Mouse (Mus musculus) ovary, adult 2 months (tissue): ENCODE measurements around the gene Gm49340. TPM values are rescaled to one million over a fixed set of nuclear protein-coding genes. Genes with fewer than 3 reads are reported as not detected.

Source experiments
- polyA plus RNA-seq: library from polyadenylated mRNA; depleted of rRNA; stranded (reverse); fragments of >200 nt; gene quantifications from 2 replicates; pipeline ENCODE4 v1.2.3, GENCODE M21; 2012; rRNA removed

The Gm49340 gene
- not detected in 2 replicates for polyA plus RNA-seq

DNA sequence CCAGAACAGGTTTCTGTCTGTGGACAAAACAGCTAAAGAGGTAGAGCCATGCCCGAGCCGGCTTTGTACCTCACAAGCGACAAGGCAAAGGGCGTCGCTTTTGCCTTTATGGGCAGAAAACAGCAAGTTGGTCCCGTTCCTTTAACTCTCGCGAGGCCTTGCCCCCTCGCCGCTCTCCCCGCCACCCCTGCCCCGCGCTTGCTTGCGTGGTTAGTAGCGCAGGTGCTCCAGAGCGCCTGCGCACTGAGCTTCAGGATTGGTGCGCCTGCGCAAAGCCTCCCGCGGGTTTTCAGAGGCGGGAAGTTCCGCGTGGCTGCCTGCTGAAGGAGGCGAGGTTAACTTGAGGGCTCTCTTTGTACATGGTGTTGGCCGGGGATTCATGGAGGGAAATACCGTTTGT, at the start of gene Gm49340, which contains the start of the genes Aspa and Spata22:
Gene Gm49340, plus strand, starts transcription at position 300 of the 400 bp plus-strand sequence.
Gene Aspa, minus strand, starts transcription at position 155 of the 400 bp plus-strand sequence.
Gene Spata22, plus strand, starts transcription at position 300 of the 400 bp plus-strand sequence.

GRCm38 (mm10) chr11:73350483-73350882, 20.9 kb downstream of the Gm49340 start, which contains the start of gene Olfr20:
Olfr20 (plus strand) TSS chr11:73350783.

DNA sequence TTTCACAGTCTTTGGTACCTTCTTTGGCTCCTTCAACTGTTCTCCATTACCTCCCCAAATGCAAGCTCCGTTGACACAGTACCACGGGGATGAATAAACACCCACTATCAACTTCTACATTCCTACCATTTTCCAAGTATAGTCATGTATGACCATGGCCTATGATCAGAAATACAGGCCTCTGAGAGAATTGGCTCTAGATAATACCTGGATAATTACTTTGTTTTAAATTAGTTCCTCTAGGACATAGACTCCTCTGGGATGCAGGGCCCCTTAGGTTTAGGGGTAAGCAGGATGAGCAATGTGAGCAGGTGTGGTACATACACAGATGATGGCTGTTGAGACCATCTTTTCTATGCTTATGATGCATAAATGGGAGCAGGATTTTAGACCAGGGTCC, 41.4 kb downstream of the Gm49340 start, which contains the start of gene Olfr376:
Gene Olfr376, plus strand, starts transcription at position 301 of the 400 bp plus-strand sequence.

GRCm38 (mm10) chr11:73399514-73399913, 70.0 kb downstream of the Gm49340 start, which contains the start of gene Olfr1:
Olfr1 (minus strand) TSS chr11:73399614.

Other genes starting within 250 kb of the Gm49340 start
- gene Itgae, start 239.2 kb upstream of the Gm49340 start, polyA plus RNA-seq: 0.92 and 1.4 TPM in 2 replicates
- 2.2 and 2.8 TPM in 2 replicates for gene Haspin, start 191.4 kb upstream of the Gm49340 start, polyA plus RNA-seq
- 0.21 and 0.32 TPM in 2 replicates for gene P2rx5, start 169.3 kb upstream of the Gm49340 start, polyA plus RNA-seq
- 55.3 and 70.3 TPM in 2 replicates for gene Emc6, start 152.7 kb upstream of the Gm49340 start, polyA plus RNA-seq
- gene Tax1bp3, start 152.7 kb upstream of the Gm49340 start, polyA plus RNA-seq: 90.1 and 96.1 TPM in 2 replicates
- 11.5 and 15.8 TPM in 2 replicates for gene Ctns, start 130.7 kb upstream of the Gm49340 start, polyA plus RNA-seq
- gene Shpk, start 130.3 kb upstream of the Gm49340 start, polyA plus RNA-seq: 3.8 and 4.0 TPM in 2 replicates
- 0.46 and 0.55 TPM in 2 replicates for gene Trpv1, start 95.4 kb upstream of the Gm49340 start, polyA plus RNA-seq
- 0.10 and 0.15 TPM in 2 replicates for gene Trpv3, start 62.4 kb upstream of the Gm49340 start, polyA plus RNA-seq
- 0.18 and 0.49 TPM in 2 replicates for gene Aspa, start 145 bp upstream of the Gm49340 start, polyA plus RNA-seq
- gene Spata22, start within 50 bp of the Gm49340 start, polyA plus RNA-seq: not detected in 2 replicates
- 0.15 TPM in 1 of 2 replicates, not detected in the other for gene Olfr20, start 21.0 kb downstream of the Gm49340 start, polyA plus RNA-seq
- gene Olfr376, start 41.5 kb downstream of the Gm49340 start, polyA plus RNA-seq: not detected in 2 replicates
- gene Olfr1, start 69.9 kb downstream of the Gm49340 start, polyA plus RNA-seq: not detected in 2 replicates
- gene Olfr378, start 98.7 kb downstream of the Gm49340 start, polyA plus RNA-seq: not detected in 2 replicates
- not detected in 2 replicates for gene Olfr380, start 127.8 kb downstream of the Gm49340 start, polyA plus RNA-seq
- not detected in 2 replicates for gene Olfr381, start 161.9 kb downstream of the Gm49340 start, polyA plus RNA-seq
- not detected in 2 replicates for gene Olfr382, start 187.5 kb downstream of the Gm49340 start, polyA plus RNA-seq